Mouse (Mus musculus) forebrain, embryonic 15.5 days (tissue): ENCODE measurements around the gene Lca5. TPM values are rescaled to one million over a fixed set of nuclear protein-coding genes. Genes with fewer than 3 reads are reported as not detected.

Experiments
- ATAC-seq: fragments of 200-750 bp; cut with Nextera tagmentation; replicated peaks from 2 replicates; pipeline ENCODE4 v1.8.0; 2017; ENCODE audit warnings: mild to moderate bottlenecking, moderate TSS enrichment, moderate library complexity
- H3K27ac ChIP-seq: fragments of 300-500 bp; sonication (generic); replicated peaks from 2 replicates; pipeline ENCODE4 v1.5.1; 2015; ENCODE audit warnings: mild to moderate bottlenecking, inconsistent platforms
- H3K27me3 ChIP-seq: fragments of 300-500 bp; sonication (generic); 2 replicates; pipeline ENCODE4 v1.6.1; 2015; ENCODE audit warnings: inconsistent platforms
- H3K36me3 ChIP-seq: fragments of 300-500 bp; sonication (generic); 2 replicates; pipeline ENCODE4 v1.6.1; 2015; ENCODE audit warnings: mild to moderate bottlenecking, inconsistent platforms
- H3K4me1 ChIP-seq: fragments of 300-500 bp; sonication (generic); 2 replicates; pipeline ENCODE4 v1.6.1; 2015; ENCODE audit warnings: inconsistent platforms
- H3K4me2 ChIP-seq: fragments of 300-500 bp; sonication (generic); replicated peaks from 2 replicates; pipeline ENCODE4 v1.6.1; 2015; ENCODE audit warnings: mild to moderate bottlenecking, inconsistent platforms
- H3K4me3 ChIP-seq: fragments of 300-500 bp; sonication (generic); 2 replicates; pipeline ENCODE4 v1.5.1; 2015; ENCODE audit warnings: mild to moderate bottlenecking, inconsistent platforms
- H3K9ac ChIP-seq: fragments of 300-500 bp; sonication (generic); replicated peaks from 2 replicates; pipeline ENCODE4 v1.6.1; 2015; ENCODE audit warnings: mild to moderate bottlenecking, inconsistent platforms
- H3K9me3 ChIP-seq: fragments of 300-500 bp; sonication (generic); 2 replicates; pipeline ENCODE4 v1.6.1; 2016; ENCODE audit warnings: inconsistent platforms
- WGBS: fragments of 180-500 bp; shearing (Covaris S2); methylation state at CpG from one replicate; pipeline ENCODE4 v1.1.7; 2015; ENCODE audit warnings: mixed read lengths; 5-methylcytosine and 5-hydroxymethylcytosine counted together
- polyA plus RNA-seq: library from polyadenylated mRNA; unstranded; fragments of >200 nt; fragmentation: Nextera tagmentation; extraction: Ambion mirVana; gene quantifications from 2 replicates; pipeline ENCODE4 v1.2.1, GENCODE M21; 2015

Gene Lca5
- polyA plus RNA-seq, 1 experiment from 2014 or later: 22.7 TPM

DNA sequence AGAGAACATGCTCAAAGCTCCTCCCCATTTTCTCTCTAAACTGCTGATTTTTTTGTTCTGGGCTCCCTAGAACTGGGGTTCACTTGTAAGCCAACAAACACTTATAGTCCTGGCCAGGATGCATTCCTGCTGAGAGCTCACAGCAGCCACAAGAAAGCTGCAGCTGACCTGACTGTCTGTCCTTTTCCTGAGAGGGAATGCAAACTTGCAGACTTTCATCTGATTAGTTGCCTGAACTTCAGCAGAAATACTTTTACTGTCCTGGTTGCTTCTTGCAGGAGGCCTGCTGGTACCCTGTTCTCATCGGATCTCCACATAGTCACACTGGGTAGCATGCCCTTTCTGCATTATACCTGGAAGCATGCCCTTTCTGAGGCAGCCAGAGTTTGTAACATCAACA is 91.0 kb downstream of the Lca5 start:
- no peak for ATAC-seq

GRCm38 (mm10) chr9:83349504-83349903 is 91.4 kb downstream of the Lca5 start:
- 0 out of 2 replicates have a peak overlapping the region, but pooled peaks have one; percentile 4 for H3K27ac ChIP-seq
- H3K36me3 ChIP-seq: no peaks in the 10 kb centered on the region
- no peak overlapping the region for H3K4me3 ChIP-seq
- H3K27me3 ChIP-seq: no peaks in the 10 kb centered on the region
- WGBS: 1% methylated on average over 3 of the region's 3 CpGs
- no peak overlapping the region for H3K4me2 ChIP-seq
- H3K4me1 ChIP-seq: peaks cover 13% of the 10 kb centered on the region
- H3K9ac ChIP-seq: no peak overlapping the region
- peak; percentile 63 for ATAC-seq
- H3K9me3 ChIP-seq: no peaks in the 10 kb centered on the region

More for the DNA sequence above, 91.0 kb downstream of the Lca5 start:
- Histone ChIP-seq H3K4me2 (no peak overlapping the region), H3K27me3 (no peaks in the 10 kb centered on the region), H3K9me3 (no peaks in the 10 kb centered on the region), H3K36me3 (no peaks in the 10 kb centered on the region), H3K27ac (peak overlapping the region; percentile 34; the same call in 1 of the 2 replicates), H3K9ac (no peak overlapping the region), H3K4me3 (no peak overlapping the region), H3K4me1 (peaks cover 13% of the 10 kb centered on the region)
- 4% methylated on average over 1 of the region's 1 CpGs for whole genome bisulfite sequencing

DNA sequence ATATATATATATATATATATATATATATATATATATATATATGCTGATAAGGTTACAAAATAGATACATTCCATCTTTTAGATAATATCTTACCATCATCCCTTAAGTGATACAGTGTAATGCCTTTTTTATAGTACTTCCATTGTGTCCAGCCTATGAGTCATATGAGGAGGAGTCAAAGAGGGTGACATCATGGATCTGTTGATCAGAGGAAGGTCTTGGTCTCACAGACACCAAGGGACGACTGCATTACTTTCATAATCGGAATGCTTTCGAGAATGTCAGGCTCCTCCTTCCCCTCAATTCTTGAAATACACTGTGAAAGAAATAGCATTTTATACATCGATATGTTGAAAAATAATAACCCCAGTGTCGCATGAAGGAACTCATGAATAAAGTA is 93.4 kb downstream of the Lca5 start:
- Histone ChIP-seq H3K9me3 (no peaks in the 10 kb centered on the region), H3K36me3 (no peaks in the 10 kb centered on the region), H3K4me2 (no peak overlapping the region), H3K27me3 (no peaks in the 10 kb centered on the region), H3K27ac (no peak overlapping the region), H3K4me1 (peaks cover 13% of the 10 kb centered on the region), H3K4me3 (no peak overlapping the region), H3K9ac (no peak overlapping the region)
- 89% methylated on average over 5 of the region's 5 CpGs for WGBS
- ATAC-seq: no peak

- no peak overlapping the region for H3K4me3 ChIP-seq
- 87% methylated on average over 7 of the region's 7 CpGs for WGBS
- H3K9ac ChIP-seq: no peak overlapping the region
- H3K4me2 ChIP-seq: no peak overlapping the region
- H3K9me3 ChIP-seq: no peaks in the 10 kb centered on the region
- H3K4me1 ChIP-seq: no peaks in the 10 kb centered on the region
- H3K27me3 ChIP-seq: no peaks in the 10 kb centered on the region
- H3K27ac ChIP-seq: no peak overlapping the region
- no peaks in the 10 kb centered on the region for H3K36me3 ChIP-seq
- ATAC-seq: no peak
Observed at GRCm38 (mm10) chr9:83342491-83343370, 98.2 kb downstream of the Lca5 start.

Other genes with a start within 250 kb of the Lca5 start
- gene Sh3bgrl2, start 107.2 kb upstream of the Lca5 start, polyA plus RNA-seq: 21.4 and 21.7 TPM in 2 replicates